Mouse (Mus musculus): ENCODE measurements around the gene Nxnl1.

Gene Nxnl1

GRCm38 (mm10) chr8:71513018-71513754 is 53.2 kb downstream of the Nxnl1 start:
- DNase-seq, result no peak

GRCm38 (mm10) chr8:71511644-71512043 is 54.8 kb downstream of the Nxnl1 start, which contains the start of gene Plvap:
Plvap (minus strand) TSS chr8:71511752.
- DNase-seq, result no peak

Measured in thymus, postnatal 14 days (tissue).